Mouse (Mus musculus) midbrain, embryonic 11.5 days (tissue): Measurements from ENCODE around the gene Gpr34. TPM values are rescaled to one million over a fixed set of nuclear protein-coding genes. Genes with fewer than 3 reads are reported as not detected.

ENCODE experiments used
- microRNA-seq: library from miRNA; unstranded; fragments of <30 nt; microRNA quantifications from one replicate; pipeline ENCODE4, GENCODE M21; 2017
- polyA plus RNA-seq: library from polyadenylated mRNA; unstranded; fragments of >200 nt; fragmentation: Nextera tagmentation; extraction: Ambion mirVana; gene quantifications from 2 replicates; pipeline ENCODE4 v1.2.1, GENCODE M21; 2014

Gene Gpr34
- polyA plus RNA-seq, 1 experiment from 2014 or later = 2.6 TPM

Small RNAs within 50 kb of the gene (microRNA-seq; reads per million reads assigned to microRNA genes)
- not detected for gene Gm25246

Other genes with a start within 250 kb of the Gpr34 start
- 0.04 and 0.14 TPM in 2 replicates for gene Nyx, start 166.0 kb upstream of the Gpr34 start, polyA plus RNA-seq
- gene Gpr82, start 29.3 kb downstream of the Gpr34 start, polyA plus RNA-seq = 0.23 TPM in 1 of 2 replicates, not detected in the other
- gene Cask, start 219.3 kb downstream of the Gpr34 start, polyA plus RNA-seq = 19.7 and 20.0 TPM in 2 replicates